ENCODE assay signal across 1 mouse cellular context in the genomic region with DNA sequence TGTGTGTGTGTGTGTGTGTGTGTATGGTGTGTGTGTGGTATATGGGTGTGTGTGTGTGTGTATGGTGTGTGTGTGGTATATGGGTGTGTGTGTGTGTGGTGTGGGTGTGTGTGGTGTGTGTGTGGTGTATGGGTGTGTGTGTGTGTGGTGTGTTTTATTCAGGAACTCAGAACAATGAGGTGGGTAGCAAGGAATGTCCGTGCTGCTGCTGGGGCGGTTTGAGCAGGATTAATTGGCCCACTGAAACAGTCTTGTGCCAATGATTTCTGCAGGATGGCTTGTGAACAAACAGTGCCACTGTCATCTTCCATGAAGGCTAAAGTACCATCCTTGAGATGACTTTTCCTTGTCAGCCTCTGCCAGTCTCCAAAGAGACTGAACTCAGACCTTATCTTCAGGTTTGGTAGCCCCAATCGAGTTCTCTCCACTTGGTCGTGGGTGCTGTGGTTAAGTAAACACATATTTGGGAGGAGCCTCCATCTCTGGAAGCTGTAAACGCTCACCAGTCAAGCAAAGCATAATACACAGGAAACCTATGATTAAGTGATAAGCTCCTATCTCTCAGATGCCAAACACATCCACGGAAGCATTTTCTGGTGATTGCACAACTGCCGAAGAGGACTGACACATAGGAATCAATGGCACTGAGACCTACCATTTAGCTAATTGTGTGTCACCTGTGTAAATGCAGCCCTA.
TF ChIP-seq lines count a peak whose summit lies in the region.

No protein-coding gene starts in this region.

TF ChIP-seq in MEL, 35 proteins besides CTCF, POLR2A, EP300 and RAD21:
- TF ChIP-seq RCOR1 (IDR thresholded peaks at IDR 0.05; ENCODE audit: low read depth, low read length) (peak; percentile 77), JUND (IDR thresholded peaks at IDR 0.05; ENCODE audit: low read depth, low read length) (no peak), TCF12 (IDR thresholded peaks at IDR 0.05; ENCODE audit: low read depth, low read length) (peak; percentile 86), GATA1 (IDR thresholded peaks at IDR 0.05; ENCODE audit: low read depth, low read length) (peak; percentile 83), TBP (IDR thresholded peaks at IDR 0.05; ENCODE audit: low read depth, low read length) (no peak), MXI1 (IDR thresholded peaks at IDR 0.05; ENCODE audit: low read depth, low read length) (no peak), TAL1 (IDR thresholded peaks at IDR 0.05; ENCODE audit: low read length) (peak; percentile 24; the same call in 1 of the 2 replicates), BHLHE40 (IDR thresholded peaks at IDR 0.05; ENCODE audit: borderline replicate concordance, low read depth, low read length) (no peak), HCFC1 (IDR thresholded peaks at IDR 0.05; ENCODE audit: low read depth, low read length) (no peak), MAFK (IDR thresholded peaks at IDR 0.05; ENCODE audit: borderline replicate concordance, low read depth, low read length) (no peak), NRF1 (IDR thresholded peaks at IDR 0.05; ENCODE audit: insufficient read depth, low read depth, low read length, poor library complexity, severe bottlenecking) (no peak), CHD1 (IDR thresholded peaks at IDR 0.05; ENCODE audit: low read depth, low read length) (no peak), USF1 (IDR thresholded peaks at IDR 0.05; ENCODE audit: low read depth, low read length) (no peak), GABPA (IDR thresholded peaks at IDR 0.05; ENCODE audit: low read depth, low read length) (no peak), MYC (IDR thresholded peaks at IDR 0.05; ENCODE audit: low read depth, low read length) (0 out of 2 replicates have a peak, but pooled peaks have one; percentile 43), MYB (IDR thresholded peaks at IDR 0.05; ENCODE audit: low read depth, low read length) (peak; percentile 47; the same call in 1 of the 2 replicates), SMC3 (IDR thresholded peaks at IDR 0.05; ENCODE audit: low read depth, low read length) (peak; percentile 1; the same call in 1 of the 2 replicates), MEF2A (IDR thresholded peaks at IDR 0.05; ENCODE audit: extremely low read depth, insufficient replicate concordance, low read depth, low read length, poor library complexity, severe bottlenecking) (no peak), USF2 (IDR thresholded peaks at IDR 0.05; ENCODE audit: borderline replicate concordance in 1 of 2, insufficient read depth in 1 of 2, low read depth in 1 of 2, low read length in 2 of 2) (no peak), ZNF384 (IDR thresholded peaks at IDR 0.05; ENCODE audit: low read depth, low read length) (no peak), POLR2AphosphoS5 (IDR thresholded peaks at IDR 0.05; ENCODE audit: borderline replicate concordance, low read depth, low read length) (no peak), ELF1 (IDR thresholded peaks at IDR 0.05; ENCODE audit: low read depth, low read length) (no peak), MAZ (IDR thresholded peaks at IDR 0.05; ENCODE audit: low read depth, low read length) (no peak), ZKSCAN1 (IDR thresholded peaks at IDR 0.05; ENCODE audit: low read depth, low read length) (no peak), MAX (IDR thresholded peaks at IDR 0.05; ENCODE audit: low read length) (no peak), POLR2AphosphoS2 (IDR thresholded peaks at IDR 0.05; ENCODE audit: low read length) (no peak), ZC3H11A (IDR thresholded peaks at IDR 0.05; ENCODE audit: low read depth, low read length) (no peak), E2F4 (IDR thresholded peaks at IDR 0.05; ENCODE audit: borderline replicate concordance, low read depth, low read length) (no peak), CHD2 (IDR thresholded peaks at IDR 0.05; ENCODE audit: low read length) (no peak), ETS1 (IDR thresholded peaks at IDR 0.05; ENCODE audit: low read depth, low read length) (peak; percentile 67), KAT2A (conservative IDR thresholded peaks at IDR 0.05; ENCODE audit: low read depth, low read length) (no peak), NELFE (IDR thresholded peaks at IDR 0.05; ENCODE audit: low read depth, low read length) (0 out of 2 replicates have a peak, but pooled peaks have one; percentile 20), ZMIZ1 (IDR thresholded peaks at IDR 0.05; ENCODE audit: low read depth, low read length) (0 out of 2 replicates have a peak, but pooled peaks have one; percentile 46), SIN3A (IDR thresholded peaks at IDR 0.05; ENCODE audit: low read length) (no peak; the same call in 1 of the 2 replicates)
TF ChIP-seq in MEL: peak in this region for 10.
